ENCODE assay signal across 9 mouse cellular contexts in the genomic region with DNA sequence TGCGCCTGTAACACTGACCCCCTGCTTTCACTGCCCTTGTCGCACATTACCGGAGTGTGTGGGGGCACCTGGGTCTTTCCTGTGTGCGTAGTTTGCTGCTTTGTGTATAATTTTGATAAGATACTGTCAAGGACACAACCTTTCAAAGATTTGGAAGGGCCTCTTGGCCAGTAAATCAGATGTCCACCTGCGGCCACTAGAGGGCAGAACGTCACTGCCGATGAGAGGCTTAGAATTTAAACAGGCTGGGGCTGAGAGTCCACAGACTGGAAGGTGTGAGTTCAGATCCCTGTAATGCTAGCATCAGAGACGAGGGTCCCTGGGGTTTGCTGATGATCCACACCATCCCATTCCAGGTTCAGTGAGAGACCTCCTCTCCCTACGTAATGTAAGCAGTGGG. TPM values are rescaled to one million over a fixed set of nuclear protein-coding genes. Genes with fewer than 3 reads are reported as not detected.
DNase-seq lines count a peak whose midpoint lies in the region; ATAC-seq and TF ChIP-seq lines count a peak whose summit lies in the region.
"Had no signal": no experiment of that assay in that cellular context is flagged by ENCODE, and none has a peak within 500 bp of the region (broad histone marks: within the 10 kb centered on the region; RNA-seq: fewer than 3 reads in every experiment).

No protein-coding gene starts in this region.

- H3K9ac ChIP-seq in neural tube, embryonic 15.5 days (replicated peaks), result no peak overlapping the region
- no peak overlapping the region for H3K9ac ChIP-seq in intestine, embryonic 16.5 days (ENCODE audit: low read depth, low read length)
- no peak overlapping the region for H3K9ac ChIP-seq in lung, postnatal 0 days (replicated peaks; ENCODE audit: low read depth)

- ATAC-seq in neural tube, embryonic 15.5 days (ENCODE audit: low FRiP score), result no peak
- peak; percentile 60 for ATAC-seq in erythroblast, adult 5-6 weeks (replicated peaks; ENCODE audit: low FRiP score, poor library complexity, severe bottlenecking)
- peak; percentile 18 for ATAC-seq in intestine, embryonic 16.5 days
- ATAC-seq in lung, postnatal 0 days, result peak; percentile 30; the same call in 1 of the 2 replicates

- H3K36me3 ChIP-seq in neural tube, embryonic 15.5 days, result peaks cover 23% of the 10 kb centered on the region
- H3K36me3 ChIP-seq in intestine, embryonic 16.5 days (ENCODE audit: control insufficient read depth, insufficient read depth, low read length), result peaks cover 13% of the 10 kb centered on the region
- peaks cover 16% of the 10 kb centered on the region for H3K36me3 ChIP-seq in lung, postnatal 0 days (ENCODE audit: insufficient read depth, low read length)

- peaks cover 14% of the 10 kb centered on the region for H3K4me1 ChIP-seq in neural tube, embryonic 15.5 days
- peaks cover 36% of the 10 kb centered on the region for H3K4me1 ChIP-seq in bone marrow macrophage, adult 2 months (ENCODE audit: control insufficient read depth, insufficient read depth, low read length)
- peaks cover 9% of the 10 kb centered on the region for H3K4me1 ChIP-seq in intestine, embryonic 16.5 days (ENCODE audit: control insufficient read depth, insufficient read depth, low read length)
- no peaks in the 10 kb centered on the region for H3K4me1 ChIP-seq in lung, postnatal 0 days (ENCODE audit: insufficient read depth, low read depth, low read length)

- no peak for TF ChIP-seq EP300 in lung, postnatal 0 days (IDR thresholded peaks at IDR 0.05)

- no peaks in the 10 kb centered on the region for H3K27me3 ChIP-seq in neural tube, embryonic 15.5 days (replicated peaks)
- H3K27me3 ChIP-seq in intestine, embryonic 16.5 days (replicated peaks; ENCODE audit: control insufficient read depth, insufficient read depth, low read length), result no peaks in the 10 kb centered on the region
- no peaks in the 10 kb centered on the region for H3K27me3 ChIP-seq in lung, postnatal 0 days (replicated peaks; ENCODE audit: insufficient read depth, low read length)

- H3K9me3 ChIP-seq in neural tube, embryonic 15.5 days (replicated peaks), result no peaks in the 10 kb centered on the region
- H3K9me3 ChIP-seq in intestine, embryonic 16.5 days (ENCODE audit: control insufficient read depth, low read length), result no peaks in the 10 kb centered on the region
- no peaks in the 10 kb centered on the region for H3K9me3 ChIP-seq in lung, postnatal 0 days (ENCODE audit: low read length)

- H3K4me2 ChIP-seq in neural tube, embryonic 15.5 days, result no peak overlapping the region
- H3K4me2 ChIP-seq in intestine, embryonic 16.5 days (ENCODE audit: low read depth, low read length), result no peak overlapping the region
- no peak overlapping the region for H3K4me2 ChIP-seq in lung, postnatal 0 days (replicated peaks; ENCODE audit: low read depth, low read length)

- DNase-seq in neural tube, embryonic 10.5 days (ENCODE audit: extremely low spot score, low spot score), result peak; percentile 75
- peak; percentile 84 for DNase-seq in lung, postnatal 0 days (ENCODE audit: low spot score)
- DNase-seq in ovary, postnatal 36 days (ENCODE audit: low spot score), result peak; percentile 74
- DNase-seq in thymus, postnatal 4 days, result peak; percentile 87

- no peak for TF ChIP-seq POLR2A in bone marrow macrophage, adult 2 months (IDR thresholded peaks at IDR 0.05; ENCODE audit: borderline replicate concordance, low read depth, low read length)

- no peak overlapping the region for H3K27ac ChIP-seq in neural tube, embryonic 15.5 days (replicated peaks)
- H3K27ac ChIP-seq in bone marrow macrophage, adult 2 months (ENCODE audit: insufficient read depth, low read depth, low read length), result no peak overlapping the region
- H3K27ac ChIP-seq in intestine, embryonic 16.5 days (ENCODE audit: low read length), result no peak overlapping the region
- H3K27ac ChIP-seq in lung, postnatal 0 days (ENCODE audit: low read length), result no peak overlapping the region
- H3K27ac ChIP-seq: macrophage had no signal

- peak; percentile 96 for TF ChIP-seq CTCF in bone marrow macrophage, adult 2 months (IDR thresholded peaks at IDR 0.05; ENCODE audit: low read depth, low read length)
- peak; percentile 91 for TF ChIP-seq CTCF in lung, postnatal 0 days (IDR thresholded peaks at IDR 0.05)

- WGBS in neural tube, embryonic 15.5 days, result 43% methylated on average over 9 of the region's 9 CpGs
- WGBS in intestine, embryonic 16.5 days, result 29% methylated on average over 9 of the region's 9 CpGs
- WGBS in lung, postnatal 0 days, result 23% methylated on average over 9 of the region's 9 CpGs

- H3K4me3 ChIP-seq in neural tube, embryonic 15.5 days (replicated peaks), result no peak overlapping the region
- H3K4me3 ChIP-seq in bone marrow macrophage, adult 2 months (ENCODE audit: insufficient read depth, low read length), result no peak overlapping the region
- H3K4me3 ChIP-seq in intestine, embryonic 16.5 days (ENCODE audit: low read length), result no peak overlapping the region
- no peak overlapping the region for H3K4me3 ChIP-seq in lung, postnatal 0 days (ENCODE audit: low read depth, low read length)

RNA-seq across cellular contexts. Expression of gene Rcn3, which starts 13.5 kb away (rescaled TPM):
- 112 and 118 TPM in 2 replicates for polyA plus RNA-seq in neural tube, embryonic 15.5 days (2015; fragmentation: Nextera tagmentation; extraction: Ambion mirVana)
- 3.1 and 4.6 TPM in 2 replicates for polyA plus RNA-seq in bone marrow macrophage, adult 2 months (2012; ENCODE audit: insufficient read depth, insufficient read length, missing spikeins)
- 1.3 and 2.5 TPM in 2 replicates for total RNA-seq in erythroblast, adult 5-6 weeks (2015; ENCODE audit: low replicate concordance)
- total RNA-seq in erythroblast, adult 5-6 weeks (2017; ENCODE audit: low replicate concordance), result 6.7 and 7.5 TPM in 2 replicates
- 237 and 260 TPM in 2 replicates for polyA plus RNA-seq in intestine, embryonic 16.5 days (2015; fragmentation: Nextera tagmentation; extraction: Ambion mirVana)
- 158 and 162 TPM in 2 replicates for polyA plus RNA-seq in lung, postnatal 0 days (2015; fragmentation: Nextera tagmentation; extraction: Ambion mirVana)

RNA-seq across cellular contexts. Expression of gene Prrg2, which starts 16.0 kb away (rescaled TPM):
- polyA plus RNA-seq in neural tube, embryonic 15.5 days (2015; fragmentation: Nextera tagmentation; extraction: Ambion mirVana), result 16.5 and 18.1 TPM in 2 replicates
- polyA plus RNA-seq in bone marrow macrophage, adult 2 months (2012; ENCODE audit: insufficient read depth, insufficient read length, missing spikeins), result 22.9 and 23.6 TPM in 2 replicates
- total RNA-seq in erythroblast, adult 5-6 weeks (2015; ENCODE audit: low replicate concordance), result 1.3 and 5.2 TPM in 2 replicates
- total RNA-seq in erythroblast, adult 5-6 weeks (2017; ENCODE audit: low replicate concordance), result 0.34 and 7.0 TPM in 2 replicates
- polyA plus RNA-seq in intestine, embryonic 16.5 days (2015; fragmentation: Nextera tagmentation; extraction: Ambion mirVana), result 38.3 and 40.4 TPM in 2 replicates
- polyA plus RNA-seq in lung, postnatal 0 days (2015; fragmentation: Nextera tagmentation; extraction: Ambion mirVana), result 36.8 and 40.8 TPM in 2 replicates

RNA-seq across cellular contexts. Expression of gene Nosip, which starts 16.3 kb away (rescaled TPM):
- 65.8 and 66.5 TPM in 2 replicates for polyA plus RNA-seq in neural tube, embryonic 15.5 days (2015; fragmentation: Nextera tagmentation; extraction: Ambion mirVana)
- 68.2 and 68.9 TPM in 2 replicates for polyA plus RNA-seq in bone marrow macrophage, adult 2 months (2012; ENCODE audit: insufficient read depth, insufficient read length, missing spikeins)
- total RNA-seq in erythroblast, adult 5-6 weeks (2015; ENCODE audit: low replicate concordance), result 10.4 and 20.7 TPM in 2 replicates
- 15.5 and 22.2 TPM in 2 replicates for total RNA-seq in erythroblast, adult 5-6 weeks (2017; ENCODE audit: low replicate concordance)
- polyA plus RNA-seq in intestine, embryonic 16.5 days (2015; fragmentation: Nextera tagmentation; extraction: Ambion mirVana), result 54.0 and 56.0 TPM in 2 replicates
- polyA plus RNA-seq in lung, postnatal 0 days (2015; fragmentation: Nextera tagmentation; extraction: Ambion mirVana), result 54.6 and 62.8 TPM in 2 replicates

RNA-seq across cellular contexts. Expression of gene Fcgrt, which starts 25.1 kb away (rescaled TPM):
- 33.8 and 42.7 TPM in 2 replicates for polyA plus RNA-seq in neural tube, embryonic 15.5 days (2015; fragmentation: Nextera tagmentation; extraction: Ambion mirVana)
- 149 and 150 TPM in 2 replicates for polyA plus RNA-seq in bone marrow macrophage, adult 2 months (2012; ENCODE audit: insufficient read depth, insufficient read length, missing spikeins)
- total RNA-seq in erythroblast, adult 5-6 weeks (2015; ENCODE audit: low replicate concordance), result 2.5 and 7.3 TPM in 2 replicates
- total RNA-seq in erythroblast, adult 5-6 weeks (2017; ENCODE audit: low replicate concordance), result 10.3 and 11.4 TPM in 2 replicates
- 334 and 458 TPM in 2 replicates for polyA plus RNA-seq in intestine, embryonic 16.5 days (2015; fragmentation: Nextera tagmentation; extraction: Ambion mirVana)
- 138 and 143 TPM in 2 replicates for polyA plus RNA-seq in lung, postnatal 0 days (2015; fragmentation: Nextera tagmentation; extraction: Ambion mirVana)

RNA-seq across cellular contexts. Expression of gene Prr12, which starts 25.8 kb away (rescaled TPM):
- 11.4 and 12.3 TPM in 2 replicates for polyA plus RNA-seq in neural tube, embryonic 15.5 days (2015; fragmentation: Nextera tagmentation; extraction: Ambion mirVana)
- 19.3 and 22.5 TPM in 2 replicates for polyA plus RNA-seq in bone marrow macrophage, adult 2 months (2012; ENCODE audit: insufficient read depth, insufficient read length, missing spikeins)
- 3.3 and 6.1 TPM in 2 replicates for total RNA-seq in erythroblast, adult 5-6 weeks (2015; ENCODE audit: low replicate concordance)
- 0.60 and 0.70 TPM in 2 replicates for total RNA-seq in erythroblast, adult 5-6 weeks (2017; ENCODE audit: low replicate concordance)
- polyA plus RNA-seq in intestine, embryonic 16.5 days (2015; fragmentation: Nextera tagmentation; extraction: Ambion mirVana), result 6.3 and 6.4 TPM in 2 replicates
- 6.4 and 6.7 TPM in 2 replicates for polyA plus RNA-seq in lung, postnatal 0 days (2015; fragmentation: Nextera tagmentation; extraction: Ambion mirVana)

Comparison
In these comparisons a context has a peak if more than half of its experiments do, and no peak if none do; other contexts are left out.
1. RNA of gene Rcn3, which starts 13.5 kb away (polyA plus RNA-seq): 237 to 260 TPM in intestine, embryonic 16.5 days, 158 to 162 TPM in lung, postnatal 0 days and 112 to 118 TPM in neural tube, embryonic 15.5 days; 3.1 to 4.6 TPM in bone marrow macrophage, adult 2 months; every median in the first group is over 10 times any median in the second.
2. Peak in every context shown above with its lines, with median percentiles within 50 percentile points of each other: DNase-seq.